Mouse (Mus musculus): ENCODE measurements around the gene Oas3.

Oas3 gene

GRCm38 (mm10) chr5:120706541-120706940, 70.9 kb downstream of the Oas3 start:
- CTCF ChIA-PET = interaction anchor here (0.7 to 1.6 kb wide), 2 partner anchors 10 to 19 kb away, joined by 6 to 15 read pairs; no protein-coding TSS in a partner anchor

- CTCF ChIA-PET = interaction anchor here (0.6 kb wide), 1 partner anchor 21 kb away, joined by 4 read pairs; no protein-coding TSS in a partner anchor
Observed at GRCm38 (mm10) chr5:120704421-120704820, 73.0 kb downstream of the Oas3 start.

DNA sequence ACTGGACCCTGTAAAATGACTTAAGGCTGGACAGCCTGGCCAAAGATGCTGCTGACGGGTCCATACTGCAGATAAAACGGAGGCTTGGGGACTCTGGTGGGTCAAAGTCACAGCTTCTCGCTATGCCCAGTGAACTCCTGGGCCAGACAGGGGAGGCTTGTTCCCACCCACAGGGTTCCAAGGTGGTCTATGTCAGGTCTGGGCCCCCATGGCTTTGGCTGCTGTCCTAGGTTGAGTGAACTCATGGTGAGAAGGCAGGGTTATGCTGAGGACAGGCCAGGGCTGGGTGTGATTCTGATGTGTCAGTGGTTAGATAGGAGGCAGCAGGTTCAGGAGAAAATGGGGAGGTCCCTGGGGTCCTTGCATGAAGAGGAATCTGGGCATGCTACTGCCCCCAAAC, 73.8 kb downstream of the Oas3 start:
- CTCF ChIA-PET = no interaction called here

Measured in spleen, embryonic (tissue).